Mouse (Mus musculus): ENCODE data around the gene Gm16405. TPM values are rescaled to one million over a fixed set of nuclear protein-coding genes. Genes with fewer than 3 reads are reported as not detected.
"Not testable (repeated sequence)": the region's sequence is repeated elsewhere in the genome, so short reads cannot be mapped to it uniquely, and the experiment has no call there.

Gm16405 gene
- total RNA-seq (2021), result not detected

DNA sequence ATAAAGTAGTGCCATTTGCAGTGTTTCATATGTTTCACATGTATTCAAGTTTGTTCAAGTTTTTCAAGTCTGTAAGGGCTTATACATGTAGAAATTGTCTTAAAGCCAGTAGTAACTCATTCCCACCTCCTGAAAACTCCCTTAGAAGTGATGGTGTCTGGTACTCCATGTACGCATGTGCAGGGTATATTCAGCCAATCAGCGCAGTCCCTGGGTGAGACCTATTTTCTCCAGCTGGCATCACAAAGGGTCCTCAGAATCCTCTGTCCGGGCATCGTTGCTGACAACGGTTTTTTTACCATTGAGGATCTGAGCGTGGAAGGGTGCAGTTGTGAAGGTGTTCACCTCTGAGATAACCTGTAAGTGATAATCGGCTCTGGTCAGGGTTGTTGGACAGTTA, at the start of gene Gm16405:
Gm16405 (plus strand) TSS at position 301 of the 400 bp plus-strand sequence.
- DNase-seq; intact Hi-C loops (cut with DNase I): not testable (repeated sequence)

Other genes starting within 250 kb of the Gm16405 start
- gene Gm16430, start 91.0 kb downstream of the Gm16405 start, total RNA-seq (2021), result not detected

Data from heart, postnatal 10 days (tissue).